Mouse (Mus musculus): ENCODE data around the gene Trim63. TPM values are rescaled to one million over a fixed set of nuclear protein-coding genes. Genes with fewer than 3 reads are reported as not detected.

Trim63 gene
- polyA plus RNA-seq (2014; fragmentation: Illumina TruSeq; extraction: RNeasy Lipid Tissue Mini Kit (QIAGEN cat#74804); ENCODE audit: low read depth, low replicate concordance), result not detected

GRCm38 (mm10) chr4:134314876-134315275, at the start of gene Trim63:
Gene Trim63 (plus strand): TSS chr4:134315120.

GRCm38 (mm10) chr4:134287575-134288025, 27.3 kb upstream of the Trim63 start, which contains the start of gene Pdik1l:
Gene Pdik1l (minus strand): TSS chr4:134287895.

GRCm38 (mm10) chr4:134343071-134344031, 28.4 kb downstream of the Trim63 start, which contains the start of gene Slc30a2:
Gene Slc30a2 (plus strand): TSS chr4:134343181.

Other genes starting within 250 kb of the Trim63 start
- gene Cd52, start 220.0 kb upstream of the Trim63 start, polyA plus RNA-seq (2014; fragmentation: Illumina TruSeq; extraction: RNeasy Lipid Tissue Mini Kit (QIAGEN cat#74804); ENCODE audit: low read depth, low replicate concordance), result 9.6 TPM
- not detected for gene Ubxn11, start 212.6 kb upstream of the Trim63 start, polyA plus RNA-seq (2014; fragmentation: Illumina TruSeq; extraction: RNeasy Lipid Tissue Mini Kit (QIAGEN cat#74804); ENCODE audit: low read depth, low replicate concordance)
- gene Sh3bgrl3, start 186.3 kb upstream of the Trim63 start, polyA plus RNA-seq (2014; fragmentation: Illumina TruSeq; extraction: RNeasy Lipid Tissue Mini Kit (QIAGEN cat#74804); ENCODE audit: low read depth, low replicate concordance), result 1.2 TPM
- 20.6 TPM for gene Cep85, start 128.0 kb upstream of the Trim63 start, polyA plus RNA-seq (2014; fragmentation: Illumina TruSeq; extraction: RNeasy Lipid Tissue Mini Kit (QIAGEN cat#74804); ENCODE audit: low read depth, low replicate concordance)
- gene Gm7534, start 112.1 kb upstream of the Trim63 start, polyA plus RNA-seq (2014; fragmentation: Illumina TruSeq; extraction: RNeasy Lipid Tissue Mini Kit (QIAGEN cat#74804); ENCODE audit: low read depth, low replicate concordance), result not detected
- not detected for gene Catsper4, start 87.7 kb upstream of the Trim63 start, polyA plus RNA-seq (2014; fragmentation: Illumina TruSeq; extraction: RNeasy Lipid Tissue Mini Kit (QIAGEN cat#74804); ENCODE audit: low read depth, low replicate concordance)
- not detected for gene Cnksr1, start 76.7 kb upstream of the Trim63 start, polyA plus RNA-seq (2014; fragmentation: Illumina TruSeq; extraction: RNeasy Lipid Tissue Mini Kit (QIAGEN cat#74804); ENCODE audit: low read depth, low replicate concordance)
- gene E130218I03Rik, start 71.5 kb upstream of the Trim63 start, polyA plus RNA-seq (2014; fragmentation: Illumina TruSeq; extraction: RNeasy Lipid Tissue Mini Kit (QIAGEN cat#74804); ENCODE audit: low read depth, low replicate concordance), result not detected
- gene Zfp593, start 69.5 kb upstream of the Trim63 start, polyA plus RNA-seq (2014; fragmentation: Illumina TruSeq; extraction: RNeasy Lipid Tissue Mini Kit (QIAGEN cat#74804); ENCODE audit: low read depth, low replicate concordance), result 0.32 TPM
- gene Gm30191, start 68.2 kb upstream of the Trim63 start, polyA plus RNA-seq (2014; fragmentation: Illumina TruSeq; extraction: RNeasy Lipid Tissue Mini Kit (QIAGEN cat#74804); ENCODE audit: low read depth, low replicate concordance), result not detected
- gene Grrp1, start 61.0 kb upstream of the Trim63 start, polyA plus RNA-seq (2014; fragmentation: Illumina TruSeq; extraction: RNeasy Lipid Tissue Mini Kit (QIAGEN cat#74804); ENCODE audit: low read depth, low replicate concordance), result not detected
- 8.1 TPM for gene Pdik1l, start 27.2 kb upstream of the Trim63 start, polyA plus RNA-seq (2014; fragmentation: Illumina TruSeq; extraction: RNeasy Lipid Tissue Mini Kit (QIAGEN cat#74804); ENCODE audit: low read depth, low replicate concordance)
- gene Slc30a2, start 28.1 kb downstream of the Trim63 start, polyA plus RNA-seq (2014; fragmentation: Illumina TruSeq; extraction: RNeasy Lipid Tissue Mini Kit (QIAGEN cat#74804); ENCODE audit: low read depth, low replicate concordance), result not detected
- 0.19 TPM for gene Extl1, start 68.7 kb downstream of the Trim63 start, polyA plus RNA-seq (2014; fragmentation: Illumina TruSeq; extraction: RNeasy Lipid Tissue Mini Kit (QIAGEN cat#74804); ENCODE audit: low read depth, low replicate concordance)
- gene Pafah2, start 81.2 kb downstream of the Trim63 start, polyA plus RNA-seq (2014; fragmentation: Illumina TruSeq; extraction: RNeasy Lipid Tissue Mini Kit (QIAGEN cat#74804); ENCODE audit: low read depth, low replicate concordance), result 47.7 TPM
- 6.3 TPM for gene Stmn1, start 153.2 kb downstream of the Trim63 start, polyA plus RNA-seq (2014; fragmentation: Illumina TruSeq; extraction: RNeasy Lipid Tissue Mini Kit (QIAGEN cat#74804); ENCODE audit: low read depth, low replicate concordance)
- 5.0 TPM for gene Paqr7, start 181.6 kb downstream of the Trim63 start, polyA plus RNA-seq (2014; fragmentation: Illumina TruSeq; extraction: RNeasy Lipid Tissue Mini Kit (QIAGEN cat#74804); ENCODE audit: low read depth, low replicate concordance)
- gene Aunip, start 195.9 kb downstream of the Trim63 start, polyA plus RNA-seq (2014; fragmentation: Illumina TruSeq; extraction: RNeasy Lipid Tissue Mini Kit (QIAGEN cat#74804); ENCODE audit: low read depth, low replicate concordance), result not detected
- gene Mtfr1l, start 220.3 kb downstream of the Trim63 start, polyA plus RNA-seq (2014; fragmentation: Illumina TruSeq; extraction: RNeasy Lipid Tissue Mini Kit (QIAGEN cat#74804); ENCODE audit: low read depth, low replicate concordance), result 37.5 TPM
- 0.69 TPM for gene Selenon, start 237.0 kb downstream of the Trim63 start, polyA plus RNA-seq (2014; fragmentation: Illumina TruSeq; extraction: RNeasy Lipid Tissue Mini Kit (QIAGEN cat#74804); ENCODE audit: low read depth, low replicate concordance)

Data from liver, adult 10 weeks (tissue).